Mouse (Mus musculus) gastrocnemius, postnatal 14 days (tissue): ENCODE measurements around the gene E2f6. TPM values are rescaled to one million over a fixed set of nuclear protein-coding genes. Genes with fewer than 3 reads are reported as not detected.

Experiments
- DNase-seq: peaks from one replicate; pipeline ENCODE4 v3.0.0; 2021; ENCODE audit warnings: mixed read lengths
- intact Hi-C: fragments of 180-260 bp; cut with DNase I; formaldehyde crosslinking; loops from one replicate; pipeline ENCODE4 v1.15.1; 2025; ENCODE audit warnings: low total_unique reads
- long read RNA-seq, 2 experiments: library from polyadenylated mRNA; stranded (forward); transcript quantifications; one replicate each; pipeline ENCODE4 v2.0.0; 2021
- total RNA-seq, 2 experiments: library from RNA; stranded (reverse); gene quantifications; 2 replicates each; pipeline ENCODE4 v1.2.3; 2021

Gene E2f6
- total RNA-seq, result 10 to 100 TPM; 55.0 to 62.3 TPM
- long read RNA-seq, experiment 1, transcript E2f6-201 (7 exons, 2,418 nt), result minor isoform, 43 of 115 reads
- long read RNA-seq, experiment 1, transcript E2f6-204 (8 exons, 2,362 nt), result major isoform, 63 of 115 reads
- long read RNA-seq, experiment 1, partial matches to known transcripts, result 1 of 115 reads
- long read RNA-seq, experiment 1, other reads (novel, unspliced or antisense), result 7 of 115 reads
- long read RNA-seq, experiment 2, transcript E2f6-201 (7 exons, 2,418 nt), result minor isoform, 37 of 126 reads
- long read RNA-seq, experiment 2, transcript E2f6-204 (8 exons, 2,362 nt), result major isoform, 79 of 126 reads
- long read RNA-seq, experiment 2, partial matches to known transcripts, result 3 of 126 reads
- long read RNA-seq, experiment 2, other reads (novel, unspliced or antisense), result 7 of 126 reads

GRCm38 (mm10) chr12:16810525-16811431 lies at the start of gene E2f6:
E2f6 (plus strand) TSS chr12:16810963.
- peak; percentile 82 for DNase-seq
- intact Hi-C loops, result loop anchor here (10.0 kb wide), 1 partner anchor 144 kb away; no protein-coding TSS in a partner anchor

GRCm38 (mm10) chr12:16761461-16761860 lies 49.3 kb upstream of the E2f6 start:
- no peak for DNase-seq
- intact Hi-C loops, result no loop called here

GRCm38 (mm10) chr12:16763649-16764422 lies 46.9 kb upstream of the E2f6 start:
- DNase-seq, result no peak
- intact Hi-C loops, result no loop called here

GRCm38 (mm10) chr12:16764776-16765445 lies 45.9 kb upstream of the E2f6 start:
- DNase-seq, result no peak
- intact Hi-C loops, result no loop called here

- no peak for DNase-seq
- intact Hi-C loops, result no loop called here
Measured at GRCm38 (mm10) chr12:16768251-16768650, 42.5 kb upstream of the E2f6 start.

GRCm38 (mm10) chr12:16768711-16769110 lies 42.1 kb upstream of the E2f6 start:
- intact Hi-C loops, result no loop called here
- DNase-seq, result no peak

GRCm38 (mm10) chr12:16769601-16770165 lies 41.1 kb upstream of the E2f6 start:
- no peak for DNase-seq
- intact Hi-C loops, result no loop called here

GRCm38 (mm10) chr12:16774605-16775004 lies 36.2 kb upstream of the E2f6 start:
- intact Hi-C loops, result no loop called here
- DNase-seq, result no peak

- intact Hi-C loops, result no loop called here
- no peak for DNase-seq
Measured at GRCm38 (mm10) chr12:16775351-16775750, 35.4 kb upstream of the E2f6 start.

- no peak for DNase-seq
- intact Hi-C loops, result no loop called here
Measured at GRCm38 (mm10) chr12:16778523-16778922, 32.2 kb upstream of the E2f6 start.

GRCm38 (mm10) chr12:16779165-16779564 lies 31.6 kb upstream of the E2f6 start:
- DNase-seq, result no peak
- intact Hi-C loops, result no loop called here

GRCm38 (mm10) chr12:16780320-16780719 lies 30.4 kb upstream of the E2f6 start:
- no peak for DNase-seq
- intact Hi-C loops, result no loop called here

GRCm38 (mm10) chr12:16781034-16781746 lies 29.6 kb upstream of the E2f6 start:
- DNase-seq, result no peak
- intact Hi-C loops, result no loop called here

- no peak for DNase-seq
Measured at GRCm38 (mm10) chr12:16788600-16788999, 22.2 kb upstream of the E2f6 start.

GRCm38 (mm10) chr12:16789199-16789598 lies 21.6 kb upstream of the E2f6 start:
- intact Hi-C loops, result no loop called here

More at GRCm38 (mm10) chr12:16788600-16788999, 22.2 kb upstream of the E2f6 start:
- intact Hi-C loops, result no loop called here

GRCm38 (mm10) chr12:16789756-16790155 lies 21.0 kb upstream of the E2f6 start:
- no peak for DNase-seq
- intact Hi-C loops, result no loop called here

More at GRCm38 (mm10) chr12:16789199-16789598, 21.6 kb upstream of the E2f6 start:
- no peak for DNase-seq

GRCm38 (mm10) chr12:16790456-16790855 lies 20.3 kb upstream of the E2f6 start:
- DNase-seq, result no peak

GRCm38 (mm10) chr12:16793371-16793770 lies 17.4 kb upstream of the E2f6 start:
- no peak for DNase-seq
- intact Hi-C loops, result no loop called here

More at GRCm38 (mm10) chr12:16790456-16790855, 20.3 kb upstream of the E2f6 start:
- intact Hi-C loops, result no loop called here
